Mouse (Mus musculus) embryo, embryonic 11.5 days (tissue): ENCODE results near the gene Gm28434.

ENCODE experiments used
- DNase-seq: peaks from one replicate; pipeline ENCODE4 v3.0.0-alpha.2; 2012; ENCODE audit warnings: low read depth, low spot score

Gene Gm28434

DNA sequence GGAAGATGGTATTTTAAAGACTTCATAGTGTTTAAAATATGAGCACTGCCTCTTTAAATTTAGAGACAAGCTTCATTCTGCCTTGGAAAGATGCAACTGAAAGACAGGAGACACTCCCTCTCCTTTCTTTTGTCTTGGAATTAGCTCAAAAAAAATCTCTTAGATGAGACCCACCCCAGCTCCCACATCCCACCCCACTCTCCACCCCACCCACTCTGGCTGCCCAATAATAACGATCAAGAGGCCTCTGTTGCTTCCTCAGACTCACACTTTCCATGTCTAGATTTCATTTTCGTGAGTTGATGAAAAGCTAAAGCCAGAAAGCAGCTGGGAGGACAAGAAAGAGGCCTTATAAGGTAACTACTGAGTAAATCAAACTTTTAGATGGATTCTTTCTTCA, at the start of gene Gm28434, which contains the start of gene 2310003L06Rik:
Gm28434 (plus strand) TSS at position 317 of the 400 bp plus-strand sequence.
2310003L06Rik (plus strand) TSS at position 259 of the 400 bp plus-strand sequence.
- DNase-seq: no peak

DNA sequence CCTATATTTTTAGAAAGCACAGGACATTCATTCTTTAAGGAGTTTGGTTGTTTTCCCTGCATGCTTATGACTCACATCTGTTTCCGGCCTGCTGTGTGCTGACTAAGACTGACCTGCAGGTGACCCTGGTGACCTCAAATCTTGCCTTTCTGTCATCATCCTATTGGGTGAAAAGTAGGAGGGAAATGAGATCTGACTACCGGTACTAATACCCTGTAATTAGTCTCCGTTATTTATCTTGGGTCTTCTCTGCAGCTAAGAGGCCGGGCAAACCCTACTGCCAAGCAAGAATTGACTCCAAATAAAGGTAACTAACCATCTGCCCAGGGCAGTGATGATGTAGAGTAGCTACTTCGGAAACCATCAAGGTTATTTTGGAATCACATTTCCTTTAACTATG, 43.9 kb upstream of the Gm28434 start, which contains the start of gene Csn3:
Csn3 (plus strand) TSS at position 208 of the 400 bp plus-strand sequence.
- peak; percentile 5 for DNase-seq

DNA sequence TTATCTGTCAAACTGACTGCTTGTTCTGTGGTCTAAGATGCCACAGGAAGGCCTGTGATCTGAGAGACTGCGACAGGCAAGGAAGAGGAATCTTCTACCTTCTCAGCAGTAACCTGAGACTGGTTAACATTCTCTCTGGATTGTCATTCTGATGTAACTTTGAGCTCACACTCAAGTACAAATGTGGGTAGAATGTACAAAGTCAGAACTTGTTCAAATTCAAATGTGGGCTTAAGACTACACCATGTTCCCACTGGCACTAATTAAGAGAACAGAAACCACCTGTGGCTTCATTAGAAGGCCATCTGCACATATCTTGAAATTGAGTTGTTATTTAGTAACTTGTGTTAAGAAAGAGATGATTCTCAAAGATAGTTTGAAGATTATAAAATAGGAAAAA, 37.7 kb upstream of the Gm28434 start:
- DNase-seq: no peak

DNA sequence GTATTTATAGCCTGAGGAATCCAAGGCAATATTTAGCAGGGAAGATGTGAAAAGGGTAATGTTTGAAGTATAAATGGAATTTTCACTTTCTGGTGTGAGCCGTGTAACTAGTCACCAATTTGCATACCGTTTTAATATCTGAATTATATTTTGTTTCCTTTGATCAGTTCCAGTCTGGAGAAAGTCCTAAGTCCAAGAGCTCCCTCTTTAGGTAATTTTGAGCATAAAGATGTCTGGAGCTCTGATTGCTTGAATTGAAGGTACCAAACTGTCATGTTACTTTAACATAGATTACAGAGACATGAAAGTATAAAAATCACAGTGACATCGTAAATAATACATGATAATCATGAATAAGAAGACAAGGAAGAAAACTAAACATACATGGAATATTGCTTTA, 28.6 kb upstream of the Gm28434 start:
- no peak for DNase-seq

DNA sequence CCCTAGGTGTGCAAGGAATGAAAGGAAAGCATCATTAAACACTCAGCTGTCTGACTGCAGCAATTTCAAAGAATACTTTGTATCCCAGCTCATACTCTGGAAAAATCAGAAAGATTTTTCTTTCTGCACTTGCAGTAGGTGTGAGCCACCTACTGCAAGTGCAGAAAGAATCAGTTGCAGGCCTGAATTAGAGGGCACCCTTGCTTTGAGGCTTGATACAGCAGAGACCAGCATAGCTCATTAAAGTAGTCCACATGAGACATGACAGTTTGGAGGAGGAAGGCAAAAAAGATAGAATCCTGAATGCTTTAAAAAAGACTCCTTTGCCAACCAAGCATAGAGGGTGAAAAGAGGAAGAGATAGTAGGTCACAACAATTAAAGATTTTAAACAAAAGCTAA, 26.8 kb upstream of the Gm28434 start:
- no peak for DNase-seq

DNA sequence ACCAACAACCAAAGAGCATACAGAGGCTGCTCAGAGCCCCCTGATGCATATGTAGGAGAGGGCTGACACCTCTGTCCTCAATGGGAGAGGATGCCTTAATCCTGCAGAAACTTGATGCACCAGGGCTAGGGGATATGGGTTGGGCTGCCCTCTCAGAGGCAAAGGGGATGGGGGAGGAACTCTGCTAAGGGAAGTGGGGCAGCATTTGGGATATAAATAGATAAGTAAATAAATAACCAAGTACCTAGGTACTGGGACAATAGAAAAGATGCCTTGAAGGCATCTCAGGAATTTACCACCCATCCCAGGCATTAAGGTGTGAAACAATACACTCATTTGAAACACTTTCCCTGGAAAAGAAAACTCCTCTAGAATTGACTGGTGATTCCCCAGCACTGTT, 17.5 kb upstream of the Gm28434 start:
- DNase-seq: no peak

DNA sequence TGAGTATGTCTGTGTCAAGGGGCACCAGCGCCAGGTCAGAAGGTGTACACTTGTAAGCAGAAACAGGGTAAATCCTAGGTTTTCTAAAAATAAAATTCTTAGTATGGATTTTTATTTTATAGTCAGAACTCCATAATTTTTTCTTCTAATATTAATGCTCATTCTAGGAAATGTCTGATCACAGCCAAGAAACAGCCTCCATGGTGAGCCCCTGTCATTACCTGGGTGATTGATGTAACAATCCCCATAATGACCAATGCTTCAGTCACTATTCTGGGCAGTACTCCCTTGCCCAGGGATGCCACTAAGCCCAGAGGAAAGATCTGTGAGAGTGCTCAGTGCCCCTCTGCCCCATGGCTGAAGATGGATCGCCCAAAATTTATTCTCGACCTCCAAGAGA, 9.8 kb downstream of the Gm28434 start, which contains the start of gene Cabs1:
Cabs1 (plus strand) TSS at position 301 of the 400 bp plus-strand sequence.
- DNase-seq: no peak

DNA sequence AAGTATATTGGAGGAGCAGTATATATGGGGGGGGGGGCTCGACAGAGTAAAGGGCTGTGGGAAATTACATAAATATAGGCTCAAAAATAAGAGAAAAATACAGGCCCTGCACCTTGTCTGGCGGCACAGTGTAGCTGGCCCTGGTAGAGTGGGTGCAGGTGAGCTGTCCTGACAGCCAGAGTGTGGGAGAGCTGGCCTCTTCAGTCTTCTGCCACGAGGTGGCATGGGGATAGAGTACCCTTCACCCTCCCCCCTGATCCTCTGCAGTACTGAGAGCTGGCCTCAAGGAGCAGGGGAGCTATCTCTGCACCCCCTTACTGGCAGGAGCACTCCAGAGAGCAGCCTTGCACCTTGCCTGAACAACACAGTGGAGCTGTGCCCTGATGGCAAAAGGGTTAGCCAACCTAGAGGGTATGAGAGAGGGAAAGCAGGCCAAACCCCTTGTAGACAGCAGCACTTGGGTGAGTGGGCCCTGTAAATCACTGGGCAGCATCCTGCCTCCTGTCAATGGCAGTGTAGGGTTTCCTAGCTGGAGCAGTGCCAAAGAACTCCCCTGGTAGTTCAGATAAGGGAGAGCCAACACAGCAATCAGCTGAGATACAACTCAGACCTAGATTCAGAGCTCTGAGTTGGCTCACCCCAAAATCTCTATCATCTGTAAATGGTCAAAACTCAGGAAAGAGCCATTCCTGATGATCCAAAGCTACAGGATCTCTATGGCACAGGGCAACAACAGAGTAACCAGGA, 13.3 kb downstream of the Gm28434 start:
- DNase-seq: no peak

DNA sequence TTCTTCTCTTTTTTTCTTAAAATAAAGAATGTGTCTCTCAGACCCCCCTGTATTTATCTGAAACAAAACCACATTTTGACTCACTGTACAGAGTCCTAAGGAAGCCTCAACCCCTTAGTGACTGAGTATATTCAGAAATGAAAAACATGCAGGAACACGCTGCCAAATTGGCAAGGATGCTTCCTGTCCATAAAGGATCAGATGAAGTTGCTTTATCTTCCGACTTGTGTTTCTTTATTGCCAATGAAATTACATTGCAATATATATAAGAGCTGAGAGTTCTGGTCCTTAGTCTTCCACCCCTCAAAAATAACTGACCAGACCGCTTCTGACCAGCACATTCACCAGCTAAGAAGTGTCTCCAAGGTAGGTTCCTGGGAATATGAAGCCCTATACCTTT, 32.9 kb downstream of the Gm28434 start, which contains the start of gene Smr3a:
Smr3a (plus strand) TSS at position 301 of the 400 bp plus-strand sequence.
- DNase-seq: no peak

DNA sequence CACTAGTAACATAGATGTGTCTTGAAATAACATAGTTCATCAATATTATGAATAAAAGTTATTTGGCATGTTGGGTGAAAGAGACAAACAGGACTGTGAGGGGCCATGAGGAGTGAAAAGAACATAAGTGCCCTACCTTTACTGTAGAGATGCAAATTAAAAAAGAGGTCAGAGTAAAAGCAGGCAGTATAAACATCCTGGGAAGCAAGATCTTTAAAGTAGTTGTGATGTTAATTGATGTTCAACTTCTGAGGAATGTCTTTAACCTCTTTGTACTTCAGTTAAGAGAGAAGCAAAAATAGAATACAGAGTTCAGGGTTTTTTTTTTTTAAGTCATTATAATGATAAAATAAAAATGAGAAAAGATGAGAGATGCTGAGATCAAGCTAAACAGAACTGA, 35.9 kb downstream of the Gm28434 start:
- DNase-seq: no peak
